Mouse (Mus musculus): ENCODE results near the gene Gm9732. TPM values are rescaled to one million over a fixed set of nuclear protein-coding genes. Genes with fewer than 3 reads are reported as not detected.
"Not testable (repeated sequence)": the region's sequence is repeated elsewhere in the genome, so short reads cannot be mapped to it uniquely, and the experiment has no call there.

Gm9732 gene
- polyA plus RNA-seq, 1 experiment from 2014 or later = not detected

DNA sequence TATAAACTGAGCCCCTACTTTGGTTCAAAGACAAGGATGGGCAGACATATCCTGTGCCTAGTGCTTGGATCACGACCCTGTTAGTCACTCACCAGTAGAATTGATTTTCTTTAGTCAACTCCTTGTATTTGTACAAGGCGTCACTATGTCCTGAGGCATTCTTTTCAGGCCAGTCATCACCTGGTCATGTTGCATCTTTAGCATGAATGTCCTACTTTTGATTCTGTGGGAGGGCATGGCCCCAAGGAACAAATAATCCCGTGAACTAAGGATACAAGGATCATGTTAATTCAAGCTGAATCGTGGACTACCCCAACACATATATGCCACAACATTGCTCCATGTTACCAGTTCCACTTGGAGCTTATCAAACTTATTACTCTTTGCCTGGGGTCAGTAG, 3.3 kb downstream of the Gm9732 start:
- H3K4me3 ChIP-seq (replicated peaks); H3K9me3 ChIP-seq; H3K4me1 ChIP-seq (replicated peaks); H3K9ac ChIP-seq; H3K4me2 ChIP-seq (replicated peaks); H3K27ac ChIP-seq; H3K36me3 ChIP-seq; ATAC-seq; H3K27me3 ChIP-seq (replicated peaks): not testable (repeated sequence)
- WGBS = 77% methylated on average over 4 of the region's 4 CpGs

DNA sequence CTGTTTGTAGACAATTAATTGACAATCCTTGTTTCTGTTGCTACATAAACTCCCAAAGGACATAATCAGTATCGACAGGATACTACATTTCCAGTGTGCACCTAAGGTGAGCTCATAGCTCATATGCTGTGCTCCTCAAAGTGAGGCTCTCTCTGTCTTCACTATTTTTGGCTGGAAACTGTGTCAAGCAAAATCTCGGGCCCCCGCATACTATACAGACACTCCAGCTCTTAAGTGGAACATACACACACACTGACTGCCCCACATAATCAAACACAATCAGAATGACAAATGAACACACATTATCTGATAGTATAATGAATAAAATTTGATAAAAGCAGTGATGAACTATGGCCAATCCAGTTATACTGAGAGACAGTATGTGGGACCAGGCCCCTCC, 3.8 kb downstream of the Gm9732 start:
- H3K9me3 ChIP-seq; H3K9ac ChIP-seq; H3K4me2 ChIP-seq (replicated peaks); H3K27ac ChIP-seq; ATAC-seq; H3K4me1 ChIP-seq (replicated peaks); H3K4me3 ChIP-seq (replicated peaks); H3K27me3 ChIP-seq (replicated peaks); H3K36me3 ChIP-seq: not testable (repeated sequence)
- WGBS = 90% methylated on average over 3 of the region's 3 CpGs

DNA sequence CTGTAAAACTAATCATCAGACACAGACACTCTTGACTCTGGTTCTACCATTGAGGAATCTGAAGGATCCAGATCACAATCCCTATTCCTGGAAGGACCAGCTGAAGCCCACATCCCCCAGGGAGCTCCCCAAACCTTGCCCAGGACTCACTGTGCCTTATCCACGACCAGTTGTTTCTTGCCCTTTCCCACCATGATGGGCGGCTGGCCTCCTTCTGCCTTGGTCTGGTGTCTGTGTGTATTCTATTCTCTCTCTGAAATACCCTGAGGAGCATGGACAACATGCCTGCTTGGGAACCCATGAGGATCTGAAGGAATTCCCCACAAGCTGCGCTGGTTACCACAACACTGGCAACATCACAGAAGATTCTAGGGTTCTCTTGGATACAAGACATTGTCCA, 18.7 kb downstream of the Gm9732 start, which contains the start of gene Gm8127:
Gene Gm8127, minus strand, starts transcription at position 330 of the 400 bp plus-strand sequence.
- H3K9ac ChIP-seq; H3K27me3 ChIP-seq (replicated peaks); H3K4me3 ChIP-seq (replicated peaks); H3K36me3 ChIP-seq; H3K9me3 ChIP-seq; H3K4me2 ChIP-seq (replicated peaks); H3K4me1 ChIP-seq (replicated peaks); H3K27ac ChIP-seq; ATAC-seq: not testable (repeated sequence)
- 76% methylated on average over 3 of the region's 3 CpGs for WGBS

DNA sequence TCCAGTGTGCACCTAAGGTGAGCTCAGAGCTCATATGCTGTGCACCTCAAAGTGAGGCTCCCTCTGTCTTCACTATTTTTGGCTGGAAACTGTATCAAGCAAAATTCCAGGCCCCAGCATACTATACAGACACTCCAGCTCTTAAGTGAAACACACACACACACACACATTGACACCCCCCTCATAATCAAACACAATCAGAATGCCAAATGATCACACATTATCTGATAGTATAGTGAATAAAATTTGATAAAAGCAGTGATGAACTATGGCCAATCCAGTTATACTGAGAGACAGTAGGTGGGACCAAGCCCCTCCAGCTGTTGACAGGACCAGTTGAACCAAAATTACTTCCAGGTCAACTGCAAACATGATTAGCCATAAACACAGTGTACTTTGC, 44.7 kb downstream of the Gm9732 start:
- H3K27me3 ChIP-seq (replicated peaks); H3K4me3 ChIP-seq (replicated peaks); ATAC-seq; H3K4me2 ChIP-seq (replicated peaks); H3K9ac ChIP-seq; H3K27ac ChIP-seq; H3K9me3 ChIP-seq; H3K36me3 ChIP-seq; H3K4me1 ChIP-seq (replicated peaks): not testable (repeated sequence)

DNA sequence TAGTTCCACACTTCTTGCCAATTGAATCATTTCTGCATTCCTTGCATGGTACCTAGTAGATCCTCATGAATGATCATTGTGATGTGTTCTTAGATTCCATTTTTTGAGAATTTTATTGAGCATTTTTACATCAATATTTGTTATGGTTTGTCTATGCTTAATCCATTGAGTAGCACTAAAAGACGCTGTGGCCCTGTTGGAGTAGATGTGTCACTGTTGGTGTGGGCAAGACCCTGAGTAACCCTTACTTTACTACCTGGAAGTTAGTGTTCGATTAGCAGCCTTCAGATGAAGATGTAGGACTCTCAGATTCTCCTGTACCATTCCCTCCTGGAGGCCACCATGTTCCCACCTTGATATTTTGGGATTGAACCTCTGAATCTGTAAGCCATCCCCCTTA, 53.8 kb downstream of the Gm9732 start:
- not testable (repeated sequence) for H3K4me3 ChIP-seq (replicated peaks); H3K27me3 ChIP-seq (replicated peaks); H3K27ac ChIP-seq; H3K9ac ChIP-seq; ATAC-seq; H3K9me3 ChIP-seq; H3K36me3 ChIP-seq; H3K4me2 ChIP-seq (replicated peaks); H3K4me1 ChIP-seq (replicated peaks)
- 63% methylated on average over 2 of the region's 2 CpGs for WGBS

DNA sequence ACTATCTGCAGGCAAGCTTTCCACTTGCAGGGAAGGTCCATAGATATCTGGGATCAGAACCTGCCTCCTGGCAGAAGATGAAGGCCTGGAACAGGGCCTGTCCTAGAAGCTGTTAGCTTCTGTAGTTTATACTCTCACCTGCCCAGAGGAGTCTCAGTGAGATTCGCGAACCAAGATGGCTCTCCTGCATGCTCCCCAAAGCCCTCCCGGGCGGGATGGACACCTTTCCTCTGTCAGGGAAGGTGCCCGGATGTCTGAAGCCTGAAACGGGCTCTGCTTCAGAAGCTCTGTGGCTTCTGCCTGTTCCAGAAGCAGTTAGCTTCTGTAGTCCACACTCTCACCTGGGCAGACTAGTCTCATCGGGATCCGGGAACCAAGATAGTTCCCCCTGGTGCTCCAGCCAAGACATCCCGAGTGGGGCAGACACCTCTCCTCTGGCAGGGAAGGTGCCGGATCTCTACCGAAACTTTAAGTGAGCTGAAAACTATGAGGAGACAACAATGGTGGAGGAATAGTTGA, 56.6 kb downstream of the Gm9732 start:
- H3K27ac ChIP-seq; H3K4me2 ChIP-seq (replicated peaks); H3K36me3 ChIP-seq; H3K27me3 ChIP-seq (replicated peaks); H3K4me3 ChIP-seq (replicated peaks); H3K9ac ChIP-seq; H3K9me3 ChIP-seq; H3K4me1 ChIP-seq (replicated peaks); ATAC-seq: not testable (repeated sequence)
- 91% methylated on average over 11 of the region's 11 CpGs for WGBS

DNA sequence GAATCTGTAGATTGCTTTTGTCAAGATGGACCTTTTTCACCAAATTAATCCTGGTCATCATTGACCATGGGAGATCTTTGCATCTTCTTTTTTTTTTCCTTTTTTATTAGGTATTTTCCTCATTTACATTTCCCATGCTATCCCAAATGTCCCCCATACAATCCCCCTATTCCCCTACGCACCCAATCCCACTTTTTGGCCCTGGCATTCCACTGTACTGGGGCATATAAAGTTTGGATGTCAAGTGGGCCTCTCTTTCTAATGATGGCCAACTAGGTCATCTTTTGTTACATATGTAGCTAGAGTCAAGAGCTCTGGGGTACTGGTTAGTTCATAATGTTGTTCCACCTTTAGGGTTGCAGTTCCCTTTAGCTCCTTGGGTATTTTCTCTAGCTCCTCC, 62.8 kb downstream of the Gm9732 start:
- not testable (repeated sequence) for H3K4me3 ChIP-seq (replicated peaks); H3K27ac ChIP-seq; H3K9me3 ChIP-seq; H3K4me1 ChIP-seq (replicated peaks); H3K4me2 ChIP-seq (replicated peaks); H3K27me3 ChIP-seq (replicated peaks); ATAC-seq; H3K36me3 ChIP-seq; H3K9ac ChIP-seq
- WGBS = 76% methylated on average over 1 of the region's 1 CpGs

DNA sequence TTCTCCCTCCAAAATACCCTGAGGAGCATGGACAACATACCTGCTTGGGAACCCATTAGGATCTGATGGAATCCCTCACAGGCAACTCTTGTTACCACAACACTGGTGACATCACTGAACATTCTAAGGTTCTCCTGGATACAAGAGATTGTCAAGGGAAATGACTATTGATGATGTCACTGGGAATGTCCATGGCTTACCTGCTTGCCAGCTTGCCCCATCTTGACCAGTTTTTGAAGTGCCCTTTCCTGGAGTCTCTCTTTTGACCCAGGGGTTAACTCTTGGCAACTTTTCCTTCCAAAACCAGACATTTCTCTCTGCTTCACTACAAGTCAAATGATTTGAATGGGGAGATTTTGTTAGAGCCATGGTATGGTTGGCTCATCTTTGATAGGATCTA, 72.9 kb downstream of the Gm9732 start, which contains the start of gene 1700001F09Rik:
Gene 1700001F09Rik, minus strand, starts transcription at position 101 of the 400 bp plus-strand sequence.
- not testable (repeated sequence) for H3K4me1 ChIP-seq (replicated peaks); H3K9ac ChIP-seq; H3K4me3 ChIP-seq (replicated peaks); H3K4me2 ChIP-seq (replicated peaks); H3K27me3 ChIP-seq (replicated peaks); H3K27ac ChIP-seq; ATAC-seq; H3K36me3 ChIP-seq; H3K9me3 ChIP-seq

DNA sequence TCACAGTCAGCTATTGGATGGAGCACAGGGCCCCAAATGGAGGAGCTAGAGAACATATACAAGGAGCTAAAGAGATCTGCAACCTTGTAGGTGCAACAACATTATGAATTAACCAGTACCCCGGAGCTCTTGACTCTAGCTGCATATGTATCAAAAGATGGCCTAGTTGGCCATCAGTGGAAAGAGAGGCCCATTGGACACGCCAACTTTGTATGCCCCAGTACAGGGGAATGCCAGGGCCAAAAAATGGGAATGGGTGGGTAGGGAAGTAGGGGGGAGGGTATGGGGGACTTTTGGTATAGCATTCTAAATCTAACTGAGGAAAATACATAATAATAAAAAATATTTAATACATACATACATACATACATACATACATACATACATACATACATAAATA, 78.1 kb downstream of the Gm9732 start:
- not testable (repeated sequence) for H3K27me3 ChIP-seq (replicated peaks); ATAC-seq; H3K27ac ChIP-seq; H3K36me3 ChIP-seq; H3K4me3 ChIP-seq (replicated peaks); H3K4me1 ChIP-seq (replicated peaks); H3K9ac ChIP-seq; H3K4me2 ChIP-seq (replicated peaks); H3K9me3 ChIP-seq
- WGBS = 93% methylated on average over 2 of the region's 2 CpGs

Other genes with a start within 250 kb of the Gm9732 start
- gene Gm8094, start 198.4 kb upstream of the Gm9732 start, polyA plus RNA-seq (2015; fragmentation: Nextera tagmentation; extraction: Ambion mirVana) = not detected in 2 replicates
- gene Gm8104, start 174.4 kb upstream of the Gm9732 start, polyA plus RNA-seq (2015; fragmentation: Nextera tagmentation; extraction: Ambion mirVana) = not detected in 2 replicates
- gene Gm7233, start 95.2 kb upstream of the Gm9732 start, polyA plus RNA-seq (2015; fragmentation: Nextera tagmentation; extraction: Ambion mirVana) = not detected in 2 replicates
- not detected in 2 replicates for gene Gm8122, start 39.7 kb upstream of the Gm9732 start, polyA plus RNA-seq (2015; fragmentation: Nextera tagmentation; extraction: Ambion mirVana)
- not detected in 2 replicates for gene Gm8126, start 16.4 kb upstream of the Gm9732 start, polyA plus RNA-seq (2015; fragmentation: Nextera tagmentation; extraction: Ambion mirVana)
- not detected in 2 replicates for gene Gm8127, start 18.8 kb downstream of the Gm9732 start, polyA plus RNA-seq (2015; fragmentation: Nextera tagmentation; extraction: Ambion mirVana)
- not detected in 2 replicates for gene 1700001F09Rik, start 72.8 kb downstream of the Gm9732 start, polyA plus RNA-seq (2015; fragmentation: Nextera tagmentation; extraction: Ambion mirVana)
- not detected in 2 replicates for gene Gm8138, start 141.3 kb downstream of the Gm9732 start, polyA plus RNA-seq (2015; fragmentation: Nextera tagmentation; extraction: Ambion mirVana)

All from intestine, embryonic 15.5 days (tissue).